Mouse (Mus musculus) stomach, embryonic 16.5 days (tissue): ENCODE data around the gene Ank3. TPM values are rescaled to one million over a fixed set of nuclear protein-coding genes. Genes with fewer than 3 reads are reported as not detected.

ENCODE experiments used
- ATAC-seq: fragments of 200-750 bp; cut with Nextera tagmentation; 2 replicates; pipeline ENCODE4 v1.8.0; 2017; ENCODE audit warnings: moderate number of reproducible peaks, moderate TSS enrichment; ENCODE audit not compliant: insufficient read depth, low FRiP score
- H3K27ac ChIP-seq: fragments of 300-500 bp; sonication (generic); 2 replicates; pipeline ENCODE4 v1.5.1; 2014; ENCODE audit warnings: low read length
- H3K27me3 ChIP-seq: fragments of 300-500 bp; sonication (generic); 2 replicates; pipeline ENCODE4 v1.6.1; 2014; ENCODE audit warnings: low read length, control low read depth, mixed read lengths; ENCODE audit not compliant: control insufficient read depth, insufficient read depth
- H3K36me3 ChIP-seq: fragments of 300-500 bp; sonication (generic); 2 replicates; pipeline ENCODE4 v1.6.1; 2014; ENCODE audit warnings: low read length; ENCODE audit not compliant: control insufficient read depth, insufficient read depth
- H3K4me1 ChIP-seq: fragments of 300-500 bp; sonication (generic); 2 replicates; pipeline ENCODE4 v1.6.1; 2014; ENCODE audit warnings: low read length, control low read depth, mixed read lengths; ENCODE audit not compliant: control insufficient read depth, insufficient read depth
- H3K4me2 ChIP-seq: fragments of 300-500 bp; sonication (generic); 2 replicates; pipeline ENCODE4 v1.6.1; 2014; ENCODE audit warnings: low read depth, low read length, mixed read lengths
- H3K4me3 ChIP-seq: fragments of 300-500 bp; sonication (generic); replicated peaks from 2 replicates; pipeline ENCODE4 v1.5.1; 2014; ENCODE audit warnings: mild to moderate bottlenecking, low read length
- H3K9ac ChIP-seq: fragments of 300-500 bp; sonication (generic); 2 replicates; pipeline ENCODE4 v1.6.1; 2014; ENCODE audit warnings: low read length
- H3K9me3 ChIP-seq: fragments of 300-500 bp; sonication (generic); replicated peaks from 2 replicates; pipeline ENCODE4 v1.6.1; 2016; ENCODE audit warnings: low read length, control low read depth; ENCODE audit not compliant: control insufficient read depth
- WGBS: fragments of 180-500 bp; shearing (Covaris S2); extraction: QIAGEN DNeasy Blood & Tissue Kit; methylation state at CpG from one replicate; pipeline ENCODE4 v1.1.7; 2014; 5-methylcytosine and 5-hydroxymethylcytosine counted together
- polyA plus RNA-seq: library from polyadenylated mRNA; unstranded; fragments of >200 nt; fragmentation: Nextera tagmentation; extraction: Ambion mirVana; gene quantifications from 2 replicates; pipeline ENCODE4 v1.2.1, GENCODE M21; 2015

Ank3 gene
- polyA plus RNA-seq, 1 experiment from 2014 or later, result 37.7 TPM

DNA sequence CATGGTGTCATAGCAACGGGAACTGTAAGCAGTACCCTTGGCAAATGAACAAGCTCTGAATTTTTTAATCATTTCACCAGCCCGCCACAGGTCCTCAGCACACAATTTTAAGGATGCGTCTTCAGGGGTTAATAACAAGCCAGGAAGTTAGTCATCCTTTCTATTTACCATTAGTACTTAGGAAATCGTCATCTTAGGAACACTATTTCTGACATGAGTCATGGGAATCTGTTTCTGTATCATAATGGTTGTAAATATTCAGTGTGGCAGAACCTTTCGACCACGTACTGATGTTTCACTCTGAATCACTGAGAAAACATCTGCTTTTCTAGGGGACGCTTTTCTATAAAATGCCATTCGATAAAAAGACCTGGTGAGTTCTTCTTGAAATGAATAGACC is 109.1 kb downstream of the Ank3 start:
- H3K4me2 ChIP-seq, result no peak overlapping the region
- WGBS, result 72% methylated on average over 8 of the region's 8 CpGs
- H3K27ac ChIP-seq, result no peak overlapping the region
- H3K27me3 ChIP-seq, result no peaks in the 10 kb centered on the region
- no peak overlapping the region for H3K4me3 ChIP-seq
- ATAC-seq, result no peak
- no peak overlapping the region for H3K9ac ChIP-seq
- no peaks in the 10 kb centered on the region for H3K36me3 ChIP-seq
- H3K4me1 ChIP-seq, result no peaks in the 10 kb centered on the region
- H3K9me3 ChIP-seq, result no peaks in the 10 kb centered on the region

GRCm38 (mm10) chr10:69510392-69510791 is 111.8 kb downstream of the Ank3 start:
- H3K27me3 ChIP-seq, result no peaks in the 10 kb centered on the region
- no peak for ATAC-seq
- no peaks in the 10 kb centered on the region for H3K4me1 ChIP-seq
- H3K9me3 ChIP-seq, result no peaks in the 10 kb centered on the region
- no peak overlapping the region for H3K4me2 ChIP-seq
- no peaks in the 10 kb centered on the region for H3K36me3 ChIP-seq
- H3K27ac ChIP-seq, result no peak overlapping the region
- H3K4me3 ChIP-seq, result no peak overlapping the region
- H3K9ac ChIP-seq, result no peak overlapping the region
- 77% methylated on average over 8 of the region's 8 CpGs for WGBS

DNA sequence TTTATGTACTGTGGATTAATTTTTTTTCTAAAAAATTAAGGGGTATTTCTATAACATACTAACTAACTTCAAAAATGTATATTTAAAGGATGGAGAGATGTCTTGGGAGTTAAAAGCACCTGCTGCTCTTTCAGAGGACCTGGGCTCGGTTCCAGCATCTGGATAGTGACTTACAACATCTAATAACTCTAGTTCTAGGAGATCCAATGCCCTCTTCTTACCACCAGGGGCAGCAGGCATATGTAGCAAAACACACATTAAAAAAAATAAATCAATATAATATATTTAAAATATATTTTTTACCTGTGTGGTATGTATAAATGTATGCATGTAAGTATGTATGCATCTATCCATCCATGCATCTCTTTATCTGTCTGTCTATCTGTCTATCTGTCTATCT is 112.7 kb downstream of the Ank3 start:
- H3K27me3 ChIP-seq, result no peaks in the 10 kb centered on the region
- H3K9me3 ChIP-seq, result no peaks in the 10 kb centered on the region
- H3K27ac ChIP-seq, result no peak overlapping the region
- WGBS, result 58% methylated on average over 1 of the region's 1 CpGs
- H3K4me1 ChIP-seq, result no peaks in the 10 kb centered on the region
- no peak overlapping the region for H3K4me2 ChIP-seq
- ATAC-seq, result no peak
- no peak overlapping the region for H3K4me3 ChIP-seq
- no peaks in the 10 kb centered on the region for H3K36me3 ChIP-seq
- no peak overlapping the region for H3K9ac ChIP-seq

GRCm38 (mm10) chr10:69521977-69522376 is 123.4 kb downstream of the Ank3 start:
- ATAC-seq, result no peak
- H3K27me3 ChIP-seq, result no peaks in the 10 kb centered on the region
- H3K9me3 ChIP-seq, result no peaks in the 10 kb centered on the region
- H3K36me3 ChIP-seq, result no peaks in the 10 kb centered on the region
- 52% methylated on average over 4 of the region's 4 CpGs for WGBS
- no peak overlapping the region for H3K9ac ChIP-seq
- H3K4me2 ChIP-seq, result no peak overlapping the region
- H3K4me1 ChIP-seq, result no peaks in the 10 kb centered on the region
- H3K4me3 ChIP-seq, result no peak overlapping the region
- peak overlapping the region; percentile 6; the same call in 1 of the 2 replicates for H3K27ac ChIP-seq

GRCm38 (mm10) chr10:69523202-69523601 is 124.6 kb downstream of the Ank3 start:
- Histone ChIP-seq H3K27ac (no peak overlapping the region), H3K9ac (no peak overlapping the region), H3K4me3 (no peak overlapping the region), H3K4me1 (no peaks in the 10 kb centered on the region), H3K4me2 (no peak overlapping the region), H3K36me3 (no peaks in the 10 kb centered on the region), H3K27me3 (no peaks in the 10 kb centered on the region), H3K9me3 (no peaks in the 10 kb centered on the region)
- no peak for ATAC-seq
- 80% methylated on average over 3 of the region's 3 CpGs for WGBS

- ATAC-seq, result 0 out of 2 replicates have a peak, but pooled peaks have one; percentile 21
- Histone ChIP-seq H3K27ac (peak overlapping the region; percentile 64), H3K4me1 (no peaks in the 10 kb centered on the region), H3K27me3 (no peaks in the 10 kb centered on the region), H3K4me2 (no peak overlapping the region), H3K4me3 (no peak overlapping the region), H3K9ac (no peak overlapping the region), H3K9me3 (no peaks in the 10 kb centered on the region), H3K36me3 (no peaks in the 10 kb centered on the region)
- WGBS, result 75% methylated on average over 10 of the region's 10 CpGs
Observed at GRCm38 (mm10) chr10:69527318-69527717, 128.7 kb downstream of the Ank3 start.

GRCm38 (mm10) chr10:69528746-69529145 is 130.2 kb downstream of the Ank3 start:
- Histone ChIP-seq H3K4me2 (no peak overlapping the region), H3K4me1 (no peaks in the 10 kb centered on the region), H3K27ac (no peak overlapping the region), H3K36me3 (no peaks in the 10 kb centered on the region), H3K9me3 (no peaks in the 10 kb centered on the region), H3K4me3 (no peak overlapping the region), H3K27me3 (no peaks in the 10 kb centered on the region), H3K9ac (no peak overlapping the region)
- 62% methylated on average over 4 of the region's 4 CpGs for WGBS
- no peak for ATAC-seq

DNA sequence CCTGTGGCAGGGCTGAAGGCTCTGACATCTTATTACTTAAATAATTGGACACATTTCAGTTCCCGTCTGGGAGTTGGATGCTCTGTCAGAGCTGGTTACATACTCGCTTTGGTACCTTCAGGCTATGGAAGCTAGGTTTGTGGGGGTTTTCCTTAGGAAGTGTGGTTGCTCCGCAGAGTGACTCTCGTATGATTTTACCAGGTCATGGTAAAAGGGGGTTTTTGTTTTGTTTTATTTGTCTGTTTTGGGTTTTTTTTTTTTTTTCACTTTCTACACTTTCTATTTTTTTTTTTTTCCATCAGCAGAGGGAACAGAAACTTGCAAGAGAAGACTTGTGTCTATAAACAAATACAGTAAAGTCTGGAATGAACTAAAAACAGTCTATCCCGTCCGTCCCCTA is 131.8 kb downstream of the Ank3 start:
- H3K36me3 ChIP-seq, result no peaks in the 10 kb centered on the region
- no peaks in the 10 kb centered on the region for H3K27me3 ChIP-seq
- WGBS, result 87% methylated on average over 6 of the region's 6 CpGs
- no peak overlapping the region for H3K4me2 ChIP-seq
- no peak overlapping the region for H3K9ac ChIP-seq
- no peaks in the 10 kb centered on the region for H3K4me1 ChIP-seq
- no peak overlapping the region for H3K4me3 ChIP-seq
- no peaks in the 10 kb centered on the region for H3K9me3 ChIP-seq
- H3K27ac ChIP-seq, result no peak overlapping the region
- no peak for ATAC-seq

DNA sequence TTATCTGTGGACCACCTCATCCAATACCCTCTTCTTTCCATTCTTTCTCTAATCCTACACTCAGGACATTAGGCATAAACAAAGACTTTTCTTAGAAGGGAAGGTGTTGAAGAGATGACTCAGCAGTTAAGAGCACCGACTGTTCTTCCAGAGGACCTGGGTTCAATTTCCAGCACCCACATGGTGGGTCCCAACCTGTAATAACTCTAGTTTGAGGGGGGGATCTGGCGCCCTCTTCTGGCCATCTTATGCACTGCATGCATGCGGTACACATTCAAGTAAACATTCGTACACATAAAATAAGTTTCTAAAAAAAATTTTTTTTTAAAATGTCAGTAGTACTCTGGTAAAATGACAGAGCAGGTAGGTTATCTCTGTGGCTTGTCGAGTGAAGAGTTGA is 133.0 kb downstream of the Ank3 start:
- H3K4me1 ChIP-seq, result no peaks in the 10 kb centered on the region
- H3K9me3 ChIP-seq, result no peaks in the 10 kb centered on the region
- ATAC-seq, result no peak
- WGBS, result 80% methylated on average over 5 of the region's 5 CpGs
- H3K27me3 ChIP-seq, result no peaks in the 10 kb centered on the region
- no peak overlapping the region for H3K4me3 ChIP-seq
- no peak overlapping the region for H3K27ac ChIP-seq
- no peak overlapping the region for H3K4me2 ChIP-seq
- H3K36me3 ChIP-seq, result no peaks in the 10 kb centered on the region
- no peak overlapping the region for H3K9ac ChIP-seq
